ENCODE assay signal across 8 mouse cellular contexts in genomic region chr3:27154280-27154679, GRCm38 (mm10). TPM values are rescaled to one million over a fixed set of nuclear protein-coding genes. Genes with fewer than 3 reads are reported as not detected.
A peak's percentile ranks its signal among the peaks of the same experiment; 100 is the strongest.
DNase-seq lines count a peak whose midpoint lies in the region; ATAC-seq and TF ChIP-seq lines count a peak whose summit lies in the region.

No protein-coding gene starts in this region.

- TF ChIP-seq POLR2A in cortical plate, adult 2 months (IDR thresholded peaks at IDR 0.05; ENCODE audit: extremely low read depth, insufficient read depth, low read length) = no peak

- peak; percentile 33 for ATAC-seq in kidney, embryonic 15.5 days (replicated peaks; ENCODE audit: low FRiP score)
- ATAC-seq in hindbrain, embryonic 14.5 days (ENCODE audit: low FRiP score) = peak; percentile 15; the same call in 1 of the 2 replicates
- ATAC-seq in midbrain, embryonic 15.5 days (replicated peaks) = peak; percentile 24

- H3K27me3 ChIP-seq in kidney, embryonic 15.5 days = no peaks in the 10 kb centered on the region
- H3K27me3 ChIP-seq in hindbrain, embryonic 14.5 days (ENCODE audit: control insufficient read depth, insufficient read depth, low read length) = no peaks in the 10 kb centered on the region
- H3K27me3 ChIP-seq in midbrain, embryonic 15.5 days (replicated peaks) = no peaks in the 10 kb centered on the region

- TF ChIP-seq CTCF in cortical plate, adult 2 months (IDR thresholded peaks at IDR 0.05; ENCODE audit: extremely low read depth, insufficient read depth, low read length) = no peak

- H3K4me1 ChIP-seq in kidney, embryonic 15.5 days = peaks cover 27% of the 10 kb centered on the region
- no peaks in the 10 kb centered on the region for H3K4me1 ChIP-seq in cortical plate, adult 2 months (ENCODE audit: control insufficient read depth, insufficient read depth, low read length)
- H3K4me1 ChIP-seq in hindbrain, embryonic 14.5 days (replicated peaks; ENCODE audit: control insufficient read depth, insufficient read depth, low read length) = no peaks in the 10 kb centered on the region; the same call in 1 of the 2 replicates
- peaks cover 12% of the 10 kb centered on the region for H3K4me1 ChIP-seq in midbrain, embryonic 15.5 days

- peak overlapping the region; percentile 83 for H3K27ac ChIP-seq in kidney, embryonic 15.5 days
- H3K27ac ChIP-seq in cortical plate, adult 2 months (ENCODE audit: insufficient read depth, low read length) = no peak overlapping the region
- H3K27ac ChIP-seq in hindbrain, embryonic 14.5 days = no peak overlapping the region
- H3K27ac ChIP-seq in midbrain, embryonic 15.5 days = no peak overlapping the region; the same call in 1 of the 2 replicates

- intact Hi-C loops in gastrocnemius, postnatal 36 days (cut with DNase I) = no loop called here

- no peak for DNase-seq in kidney, postnatal 4 days
- DNase-seq in hindbrain, embryonic 14.5 days (ENCODE audit: low spot score) = no peak
- no peak for DNase-seq in urinary bladder, postnatal 14 days (ENCODE audit: low spot score)
- no peak for DNase-seq in adrenal gland, adult 18-20 months (ENCODE audit: low spot score in 2 of 2)
- DNase-seq in gastrocnemius, postnatal 36 days = no peak

- no peaks in the 10 kb centered on the region for H3K9me3 ChIP-seq in kidney, embryonic 15.5 days (replicated peaks)
- no peaks in the 10 kb centered on the region for H3K9me3 ChIP-seq in hindbrain, embryonic 14.5 days (ENCODE audit: control insufficient read depth, low read length)
- H3K9me3 ChIP-seq in midbrain, embryonic 15.5 days = no peaks in the 10 kb centered on the region

- WGBS in kidney, embryonic 15.5 days = 59% methylated on average over 2 of the region's 2 CpGs
- 69% methylated on average over 2 of the region's 2 CpGs for WGBS in hindbrain, embryonic 14.5 days
- 68% methylated on average over 2 of the region's 2 CpGs for WGBS in midbrain, embryonic 15.5 days

- H3K4me3 ChIP-seq in kidney, embryonic 15.5 days (replicated peaks) = peak overlapping the region; percentile 91
- H3K4me3 ChIP-seq in cortical plate, adult 2 months (ENCODE audit: insufficient read depth, low read length) = peak overlapping the region; percentile 36
- H3K4me3 ChIP-seq in hindbrain, embryonic 14.5 days (replicated peaks; ENCODE audit: low read length) = peak overlapping the region; percentile 67
- H3K4me3 ChIP-seq in midbrain, embryonic 15.5 days = peak overlapping the region; percentile 90

- peak overlapping the region; percentile 68 for H3K4me2 ChIP-seq in kidney, embryonic 15.5 days
- H3K4me2 ChIP-seq in hindbrain, embryonic 14.5 days (replicated peaks) = peak overlapping the region; percentile 53
- peak overlapping the region; percentile 98 for H3K4me2 ChIP-seq in midbrain, embryonic 15.5 days

- peaks cover 14% of the 10 kb centered on the region for H3K36me3 ChIP-seq in kidney, embryonic 15.5 days
- no peaks in the 10 kb centered on the region for H3K36me3 ChIP-seq in hindbrain, embryonic 14.5 days (replicated peaks; ENCODE audit: control insufficient read depth, insufficient read depth)
- H3K36me3 ChIP-seq in midbrain, embryonic 15.5 days (replicated peaks) = no peaks in the 10 kb centered on the region

- no peak overlapping the region for H3K9ac ChIP-seq in kidney, embryonic 15.5 days
- peak overlapping the region; percentile 51 for H3K9ac ChIP-seq in hindbrain, embryonic 14.5 days
- H3K9ac ChIP-seq in midbrain, embryonic 15.5 days = peak overlapping the region; percentile 40

RNA-seq across cellular contexts. Expression of gene Ect2, which starts 0.6 kb away (rescaled TPM):
- polyA plus RNA-seq in kidney, embryonic 15.5 days (2015; fragmentation: Nextera tagmentation; extraction: Ambion mirVana) = 60.9 and 66.7 TPM in 2 replicates
- polyA plus RNA-seq in cortical plate, adult 2 months (2012; rRNA removed) = 0.66 and 0.71 TPM in 2 replicates
- polyA plus RNA-seq in hindbrain, embryonic 14.5 days (2014; fragmentation: Nextera tagmentation; extraction: Ambion mirVana) = 10.0 and 13.1 TPM in 2 replicates
- 7.8 and 9.6 TPM in 2 replicates for polyA plus RNA-seq in midbrain, embryonic 15.5 days (2015; fragmentation: Nextera tagmentation; extraction: Ambion mirVana)
- 1 to 10 TPM; 1.7 to 2.5 TPM for total RNA-seq in adrenal gland, adult 18-20 months (2021)
- total RNA-seq in gastrocnemius, postnatal 36 days (2021) = 1 to 10 TPM in 1 of 2 experiments, under 1 TPM in 1; 0.27 to 1.1 TPM

RNA-seq across cellular contexts. Expression of gene Nceh1, which starts 28.5 kb away (rescaled TPM):
- 15.8 and 16.3 TPM in 2 replicates for polyA plus RNA-seq in kidney, embryonic 15.5 days (2015; fragmentation: Nextera tagmentation; extraction: Ambion mirVana)
- 61.1 and 62.1 TPM in 2 replicates for polyA plus RNA-seq in cortical plate, adult 2 months (2012; rRNA removed)
- 11.5 and 15.8 TPM in 2 replicates for polyA plus RNA-seq in hindbrain, embryonic 14.5 days (2014; fragmentation: Nextera tagmentation; extraction: Ambion mirVana)
- 11.2 and 12.8 TPM in 2 replicates for polyA plus RNA-seq in midbrain, embryonic 15.5 days (2015; fragmentation: Nextera tagmentation; extraction: Ambion mirVana)
- total RNA-seq in adrenal gland, adult 18-20 months (2021) = 100 to 1,000 TPM in 1 of 2 experiments, 10 to 100 TPM in 1; 58.0 to 207 TPM
- total RNA-seq in gastrocnemius, postnatal 36 days (2021) = 10 to 100 TPM; 16.6 to 32.6 TPM

Comparison
In these comparisons a context has a peak if more than half of its experiments do, and no peak if none do; other contexts are left out.
1. H3K4me3 ChIP-seq: peak in every context shown above with its lines; median percentile 91 in kidney, embryonic 15.5 days; 90 in midbrain, embryonic 15.5 days; 67 in hindbrain, embryonic 14.5 days; 36 in cortical plate, adult 2 months.